Mouse (Mus musculus) liver, embryonic 14.5 days (tissue): Measurements from ENCODE around the gene Vwa3a.

Experiments
- CTCF ChIP-seq: IDR thresholded peaks from 2 replicates; pipeline ENCODE4 v1.5.1; 2016; ENCODE audit warnings: antibody characterized with exemption, low read depth, control low read depth
- EP300 ChIP-seq: IDR thresholded peaks from 2 replicates; pipeline ENCODE4 v1.6.1; 2016; ENCODE audit warnings: antibody characterized with exemption, low read depth

DNA sequence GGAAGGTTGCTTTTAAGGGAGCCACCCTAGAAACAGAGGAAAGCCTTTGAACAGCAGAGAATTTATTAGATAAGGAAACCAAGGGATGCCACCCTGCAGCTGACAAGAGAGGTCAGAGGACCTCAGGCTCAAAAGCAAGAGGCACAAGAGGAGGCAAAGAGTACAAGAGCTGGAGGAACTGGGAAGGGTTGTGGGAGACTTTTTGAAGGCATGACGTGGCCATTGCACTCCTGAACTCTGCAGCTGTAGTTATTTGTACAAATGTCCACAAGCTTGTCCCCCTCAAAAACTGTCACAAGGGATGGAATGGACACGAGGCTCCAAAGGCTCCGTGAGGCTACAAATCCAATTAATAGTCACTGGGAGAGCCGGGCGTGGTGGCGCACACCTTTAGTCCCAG lies 5.5 kb downstream of the Vwa3a start:
- no peak for TF ChIP-seq CTCF
- TF ChIP-seq EP300 = no peak
